Mouse (Mus musculus) ES-Bruce4 (cell line): Measurements from ENCODE around the gene Stum.

Source experiments
- CTCF ChIP-seq: IDR thresholded peaks from one replicate; pipeline ENCODE4 v1.8.1; 2011; ENCODE audit warnings: low read depth, low read length
- EP300 ChIP-seq: IDR thresholded peaks from 2 replicates; pipeline ENCODE4 v1.6.1; 2011; ENCODE audit warnings: low read depth, low read length; ENCODE audit not compliant: insufficient read depth

GRCm38 (mm10) chr1:180464357-180464756 lies 18.9 kb downstream of the Stum start:
- no peak for TF ChIP-seq EP300
- TF ChIP-seq CTCF: no peak
